Mouse (Mus musculus) embryonic fibroblast, embryonic 13.5 days (primary cell): ENCODE results near the gene Nf1.

Source experiments
- CTCF ChIP-seq: IDR thresholded peaks from 2 replicates; pipeline ENCODE4 v1.5.1; 2011; ENCODE audit warnings: mild to moderate bottlenecking, control low read depth, low read length, moderate library complexity, borderline replicate concordance; ENCODE audit not compliant: insufficient read depth
- POLR2A ChIP-seq: IDR thresholded peaks from 2 replicates; pipeline ENCODE4 v1.6.1; 2011; ENCODE audit warnings: low read depth, mild to moderate bottlenecking, control low read depth, low read length, moderate library complexity

DNA sequence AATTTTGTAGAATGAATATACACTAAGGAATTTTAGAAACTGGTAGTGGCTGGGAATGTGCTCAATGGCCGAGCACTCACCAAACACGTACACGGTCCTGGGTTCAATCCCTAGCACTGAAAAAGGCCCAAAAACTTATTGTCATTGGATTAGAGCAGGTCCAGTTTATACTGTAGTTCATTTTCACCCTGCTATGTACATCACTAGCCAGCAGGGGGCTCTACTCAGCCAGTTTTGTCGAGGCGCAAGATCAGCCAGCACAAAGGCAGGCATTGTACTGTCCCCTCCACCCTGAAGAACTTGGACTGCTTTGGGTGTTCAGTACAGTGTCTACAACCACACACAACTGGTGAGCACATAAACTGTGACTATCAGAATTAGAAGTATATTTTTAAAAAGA, 244.7 kb downstream of the Nf1 start:
- peak; percentile 64; the same call in 1 of the 2 replicates for TF ChIP-seq CTCF
- TF ChIP-seq POLR2A, result no peak
